Mouse (Mus musculus) bone marrow, adult 2 months (tissue): Measurements from ENCODE around the gene Has1. TPM values are rescaled to one million over a fixed set of nuclear protein-coding genes. Genes with fewer than 3 reads are reported as not detected.
A peak's percentile ranks its signal among the peaks of the same experiment; 100 is the strongest.

Experiments used
- H3K27ac ChIP-seq: fragments of 200-500 bp; 2 replicates; pipeline ENCODE4 v1.5.1; 2012; ENCODE audit warnings: low read depth, mild to moderate bottlenecking, control low read depth, inconsistent platforms, low read length; ENCODE audit not compliant: control insufficient read depth, poor library complexity, insufficient read depth
- H3K4me1 ChIP-seq: fragments of 200-500 bp; 2 replicates; pipeline ENCODE4 v1.6.1; 2011; ENCODE audit warnings: low read length; ENCODE audit not compliant: control insufficient read depth, insufficient read depth
- H3K4me3 ChIP-seq: fragments of 200-500 bp; replicated peaks from 2 replicates; pipeline ENCODE3; 2011; ENCODE audit warnings: mild to moderate bottlenecking, low read depth, low read length, control low read depth; ENCODE audit not compliant: control insufficient read depth
- CTCF ChIP-seq: fragments of 200-500 bp; IDR thresholded peaks from 2 replicates; pipeline ENCODE4 v1.5.1; 2011; ENCODE audit warnings: low read length, control low read depth; ENCODE audit not compliant: control insufficient read depth, insufficient read depth
- POLR2A ChIP-seq: fragments of 200-500 bp; IDR thresholded peaks from 2 replicates; pipeline ENCODE4 v1.6.1; 2011; ENCODE audit warnings: low read depth, mild to moderate bottlenecking, control low read depth, low read length, borderline replicate concordance; ENCODE audit not compliant: control insufficient read depth
- WGBS: fragments of 180-500 bp; shearing (Covaris S2); methylation state at CpG from one replicate; pipeline ENCODE4 v1.1.7; 2018; 5-methylcytosine and 5-hydroxymethylcytosine counted together
- polyA plus RNA-seq: library from polyadenylated mRNA; stranded (reverse); fragments of >200 nt; gene quantifications from 2 replicates; pipeline ENCODE4 v1.2.4, GENCODE M21; 2011; ENCODE audit warnings: low replicate concordance; ENCODE audit not compliant: missing spikeins, insufficient read depth, insufficient read length

The Has1 gene
- polyA plus RNA-seq, 1 experiment = 0.95 TPM

GRCm38 (mm10) chr17:17837919-17838701, 16.9 kb downstream of the Has1 start:
- 1% methylated on average over 40 of the region's 43 CpGs for WGBS
- TF ChIP-seq POLR2A (peak; percentile 67; the same call in 1 of the 2 replicates), CTCF (peak; percentile 71)
- peak overlapping the region; percentile 60 for H3K4me3 ChIP-seq

DNA sequence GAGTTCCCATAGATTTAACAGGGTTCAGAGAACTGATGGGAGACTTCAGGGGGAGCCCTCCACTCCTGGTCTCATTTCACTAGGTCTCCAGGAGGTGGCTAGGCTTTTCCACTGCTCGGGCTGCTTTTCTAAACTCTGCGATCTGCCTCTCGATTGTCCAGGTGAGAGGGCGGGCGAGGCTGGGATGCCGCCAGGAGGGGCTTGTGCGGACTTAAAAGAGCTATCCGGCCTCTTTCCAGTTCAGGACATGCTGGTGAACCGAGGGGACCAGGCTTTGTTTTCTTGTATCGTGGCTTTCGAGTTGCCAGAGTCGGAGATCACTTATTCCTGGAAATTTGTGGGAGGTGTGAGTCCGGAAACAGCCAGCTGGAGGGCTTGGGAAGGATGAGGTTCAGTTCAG, 17.6 kb downstream of the Has1 start:
- no peak for TF ChIP-seq POLR2A
- no peak for TF ChIP-seq CTCF
- WGBS = 38% methylated on average over 13 of the region's 13 CpGs
- no peak overlapping the region for H3K4me3 ChIP-seq
- H3K4me1 ChIP-seq = no peaks in the 10 kb centered on the region
- no peak overlapping the region for H3K27ac ChIP-seq

More at GRCm38 (mm10) chr17:17837919-17838701, 16.9 kb downstream of the Has1 start:
- Histone ChIP-seq H3K27ac (peak overlapping the region; percentile 35; the same call in 1 of the 2 replicates), H3K4me1 (no peaks in the 10 kb centered on the region)

- TF ChIP-seq CTCF (no peak), POLR2A (no peak)
- Histone ChIP-seq H3K4me3 (no peak overlapping the region), H3K4me1 (no peaks in the 10 kb centered on the region), H3K27ac (no peak overlapping the region)
- 81% methylated on average over 5 of the region's 5 CpGs for WGBS
Measured at GRCm38 (mm10) chr17:17836101-17836500, 18.9 kb downstream of the Has1 start.

DNA sequence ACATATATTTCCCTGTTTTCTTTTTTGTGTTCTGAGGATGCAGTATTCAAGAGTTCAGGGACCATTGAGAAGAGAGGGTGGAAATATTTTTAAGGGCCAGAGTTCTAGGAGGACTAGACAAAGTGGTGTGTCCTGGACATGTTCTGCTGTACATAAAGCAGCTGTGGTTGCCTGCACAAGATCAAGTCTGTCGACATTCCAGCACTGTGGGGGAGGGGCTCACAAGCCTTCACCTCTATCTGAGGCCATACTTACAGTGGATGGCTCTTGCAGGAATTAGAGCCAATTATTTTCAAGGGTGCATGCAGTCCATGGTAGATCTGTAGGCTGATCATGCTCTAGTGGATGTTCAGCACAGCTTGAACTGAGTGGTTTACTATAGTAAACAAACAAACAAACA, 20.1 kb downstream of the Has1 start:
- H3K4me3 ChIP-seq = no peak overlapping the region
- TF ChIP-seq POLR2A (no peak), CTCF (no peak)
- WGBS = 11% methylated on average over 1 of the region's 1 CpGs
- no peaks in the 10 kb centered on the region for H3K4me1 ChIP-seq
- H3K27ac ChIP-seq = no peak overlapping the region

- 60% methylated on average over 7 of the region's 7 CpGs for WGBS
- H3K4me1 ChIP-seq = no peaks in the 10 kb centered on the region
- no peak overlapping the region for H3K27ac ChIP-seq
- TF ChIP-seq CTCF (no peak), POLR2A (no peak)
- H3K4me3 ChIP-seq = no peak overlapping the region
Measured at GRCm38 (mm10) chr17:17830731-17831130, 24.3 kb downstream of the Has1 start.

GRCm38 (mm10) chr17:17829816-17830535, 25.0 kb downstream of the Has1 start:
- no peak overlapping the region for H3K27ac ChIP-seq
- no peaks in the 10 kb centered on the region for H3K4me1 ChIP-seq
- WGBS = 84% methylated on average over 23 of the region's 23 CpGs
- H3K4me3 ChIP-seq = no peak overlapping the region
- TF ChIP-seq CTCF = no peak
- TF ChIP-seq POLR2A = no peak

DNA sequence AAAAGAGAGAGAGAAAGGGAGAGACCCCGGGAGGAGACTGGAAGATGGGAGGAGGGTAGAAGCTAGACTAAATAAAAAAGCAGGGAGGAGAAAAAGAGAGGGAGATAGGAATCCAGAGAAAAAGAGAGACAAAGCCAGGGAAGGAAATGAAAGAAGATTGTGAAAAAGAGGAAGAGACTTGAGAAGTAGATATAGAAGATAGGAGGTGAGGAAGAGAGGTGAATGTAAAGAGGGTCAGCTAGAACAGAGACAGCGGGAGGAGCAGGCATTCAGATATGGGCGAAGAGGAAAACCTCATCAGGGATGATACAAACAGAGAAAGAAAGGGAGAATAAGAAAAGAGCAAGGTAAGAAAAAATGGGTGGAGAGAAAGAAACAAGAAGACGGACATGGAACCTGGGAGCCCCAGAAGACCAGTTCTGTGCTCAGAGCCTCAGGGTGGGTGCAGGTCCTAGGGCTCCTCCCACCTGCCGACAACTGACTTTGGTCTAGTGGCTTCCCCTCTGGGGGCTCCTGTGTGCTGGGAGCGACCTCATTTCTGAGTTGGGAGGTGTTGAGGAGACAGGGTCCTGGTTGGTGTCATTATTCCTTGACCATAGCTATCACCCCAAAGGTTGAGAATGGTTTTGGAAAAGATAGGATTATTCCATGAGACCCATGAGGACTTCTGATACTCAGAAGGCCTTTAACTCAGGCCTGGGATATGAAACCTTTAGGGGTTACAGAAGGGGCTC, 25.8 kb downstream of the Has1 start:
- WGBS = 40% methylated on average over 6 of the region's 6 CpGs
- H3K4me3 ChIP-seq = no peak overlapping the region
- no peaks in the 10 kb centered on the region for H3K4me1 ChIP-seq
- TF ChIP-seq CTCF = no peak
- TF ChIP-seq POLR2A = no peak
- no peak overlapping the region for H3K27ac ChIP-seq

DNA sequence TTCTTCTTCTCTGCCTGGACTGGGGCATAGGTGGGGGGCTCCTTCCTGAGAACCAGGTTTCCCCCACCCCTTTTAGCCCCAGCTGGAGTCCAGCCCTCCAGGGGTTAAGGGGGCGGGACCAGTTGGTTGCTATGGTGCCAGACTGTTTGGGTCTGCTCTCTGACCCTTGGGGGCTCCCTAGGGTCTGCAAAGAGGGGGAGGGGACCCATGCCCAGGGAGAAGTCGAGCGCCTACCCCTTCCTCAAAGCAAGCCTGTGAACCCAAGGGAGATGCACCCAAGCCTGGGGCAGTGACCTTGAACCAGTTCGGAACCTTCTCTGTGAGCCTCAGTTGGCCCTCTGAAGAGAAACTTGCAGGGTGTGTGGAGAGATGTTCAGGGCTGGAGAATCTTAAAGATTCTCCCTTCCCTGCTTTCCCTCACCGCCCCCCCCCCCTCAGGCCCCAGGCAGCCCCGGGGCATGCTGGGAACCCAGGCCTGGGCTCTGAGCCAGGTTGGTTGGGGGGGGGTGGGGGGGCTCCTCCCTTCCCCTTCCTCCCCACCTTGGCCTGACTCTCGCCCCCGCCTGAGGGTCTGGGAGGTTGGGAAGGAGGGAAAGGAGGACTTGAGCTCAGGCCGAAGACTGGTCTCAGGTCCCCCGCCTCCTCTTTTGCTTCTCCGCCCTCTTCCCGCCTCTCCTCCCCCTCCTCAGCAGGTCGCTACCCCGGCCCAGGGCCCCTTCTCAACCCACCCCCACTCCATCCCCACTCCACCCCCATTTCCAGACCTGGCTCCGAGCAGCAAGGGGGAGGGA, 26.6 kb downstream of the Has1 start:
- H3K27ac ChIP-seq = no peak overlapping the region
- WGBS = 4% methylated on average over 12 of the region's 15 CpGs
- TF ChIP-seq CTCF (no peak), POLR2A (no peak)

More for the DNA sequence above, 26.6 kb downstream of the Has1 start:
- no peak overlapping the region for H3K4me3 ChIP-seq
- H3K4me1 ChIP-seq = no peaks in the 10 kb centered on the region
